Mouse (Mus musculus): Measurements from ENCODE around the gene Insig1.

GRCm38 (mm10) chr5:28060506-28060905 is 10.7 kb upstream of the Insig1 start:
- TF ChIP-seq TAL1 (conservative IDR thresholded peaks at IDR 0.05; ENCODE audit: low read depth, low read length) (no peak), CTCF (IDR thresholded peaks at IDR 0.05; ENCODE audit: low read depth, low read length) (no peak), GATA1 (IDR thresholded peaks at IDR 0.05; ENCODE audit: borderline replicate concordance, low read length) (no peak), GATA2 (IDR thresholded peaks at IDR 0.05; ENCODE audit: borderline replicate concordance, low read depth, low read length) (no peak)
